18 mouse cellular contexts compared by ENCODE assay signal in genomic region chr11:117646786-117647185, GRCm38 (mm10). TPM values are rescaled to one million over a fixed set of nuclear protein-coding genes. Genes with fewer than 3 reads are reported as not detected.
DNase-seq lines count a peak whose midpoint lies in the region; ATAC-seq and TF ChIP-seq lines count a peak whose summit lies in the region.
"Had no signal": no experiment of that assay in that cellular context is flagged by ENCODE, and none has a peak within 500 bp of the region (broad histone marks: within the 10 kb centered on the region; RNA-seq: fewer than 3 reads in every experiment).

No protein-coding gene starts in this region.

- no peaks in the 10 kb centered on the region for H3K36me3 ChIP-seq in stomach, postnatal 0 days (ENCODE audit: control insufficient read depth, insufficient read depth, low read length)
- H3K36me3 ChIP-seq: embryonic facial prominence, embryonic 13.5 days; hindbrain, embryonic 15.5 days; limb, embryonic 13.5 days; liver, embryonic 15.5 days; midbrain, embryonic 15.5 days had no signal

- H3K4me1 ChIP-seq in stomach, postnatal 0 days (replicated peaks; ENCODE audit: control insufficient read depth, insufficient read depth) = no peaks in the 10 kb centered on the region
- H3K4me1 ChIP-seq: embryonic facial prominence, embryonic 13.5 days; liver, embryonic 15.5 days; midbrain, embryonic 15.5 days had no signal

- ATAC-seq in stomach, postnatal 0 days (ENCODE audit: low FRiP score, low TSS enrichment) = no peak
- ATAC-seq: CD4-positive, CD25-positive, alpha-beta regulatory T cell, adult 4 months; midbrain, embryonic 15.5 days had no signal

- TF ChIP-seq CTCF in gastrocnemius, adult 2 months (IDR thresholded peaks at IDR 0.05) = no peak
- no peak for TF ChIP-seq CTCF in stomach, postnatal 0 days (IDR thresholded peaks at IDR 0.05; ENCODE audit: low read depth)

- H3K4me3 ChIP-seq in gastrocnemius, adult 2 months = no peak overlapping the region
- no peak overlapping the region for H3K4me3 ChIP-seq in stomach, postnatal 0 days (ENCODE audit: low read depth, low read length)
- H3K4me3 ChIP-seq: embryonic facial prominence, embryonic 13.5 days; hindbrain, embryonic 15.5 days; limb, embryonic 13.5 days; liver, embryonic 15.5 days; midbrain, embryonic 15.5 days had no signal

- H3K9me3 ChIP-seq in stomach, postnatal 0 days (ENCODE audit: control insufficient read depth, low read length) = no peaks in the 10 kb centered on the region
- H3K9me3 ChIP-seq: embryonic facial prominence, embryonic 13.5 days; hindbrain, embryonic 15.5 days; limb, embryonic 13.5 days; liver, embryonic 15.5 days; midbrain, embryonic 15.5 days had no signal

- no peak for TF ChIP-seq EP300 in stomach, postnatal 0 days (optimal IDR thresholded peaks at IDR 0.05)

- H3K27me3 ChIP-seq in stomach, postnatal 0 days (ENCODE audit: control insufficient read depth, insufficient read depth, low read length) = no peaks in the 10 kb centered on the region
- H3K27me3 ChIP-seq: embryonic facial prominence, embryonic 13.5 days; hindbrain, embryonic 15.5 days; midbrain, embryonic 15.5 days had no signal

- H3K4me2 ChIP-seq in stomach, postnatal 0 days (replicated peaks; ENCODE audit: low read depth) = no peak overlapping the region
- H3K4me2 ChIP-seq: embryonic facial prominence, embryonic 13.5 days; hindbrain, embryonic 15.5 days; limb, embryonic 13.5 days; liver, embryonic 15.5 days; midbrain, embryonic 15.5 days had no signal

- H3K27ac ChIP-seq in gastrocnemius, adult 2 months = peak overlapping the region; percentile 92
- no peak overlapping the region for H3K27ac ChIP-seq in stomach, postnatal 0 days (replicated peaks)
- H3K27ac ChIP-seq: embryonic facial prominence, embryonic 13.5 days; hindbrain, embryonic 15.5 days; limb, embryonic 13.5 days; liver, embryonic 15.5 days; midbrain, embryonic 15.5 days had no signal

- H3K9ac ChIP-seq in stomach, postnatal 0 days (ENCODE audit: low read length) = no peak overlapping the region
- H3K9ac ChIP-seq: embryonic facial prominence, embryonic 13.5 days; hindbrain, embryonic 15.5 days; limb, embryonic 13.5 days; liver, embryonic 15.5 days; midbrain, embryonic 15.5 days had no signal

- WGBS in stomach, postnatal 0 days = 55% methylated on average over 4 of the region's 4 CpGs

- DNase-seq in left cerebral cortex, postnatal 4 days = peak; percentile 34
- no peak for DNase-seq in left cerebral cortex, adult 11 months (ENCODE audit: low spot score)
- DNase-seq in gastrocnemius, adult 2 months = peak; percentile 93
- DNase-seq in gastrocnemius, postnatal 36 days = peak; percentile 43 to 71
- DNase-seq in heart, postnatal 14 days = peak; percentile 46 to 55
- no peak for DNase-seq in embryo, embryonic 9.5 days (ENCODE audit: extremely low spot score)
- DNase-seq in frontal cortex, postnatal 36 days (ENCODE audit: low spot score in 2 of 2) = no peak
- DNase-seq in stomach, postnatal 0 days (ENCODE audit: low spot score) = no peak
- DNase-seq: cerebellum, postnatal 36 days; kidney, adult 18-20 months; right cerebral cortex, postnatal 25 days; thymus, postnatal 4 days had no signal

- intact Hi-C loops in left cerebral cortex, postnatal 4 days (cut with DNase I) = no loop called here
- intact Hi-C loops in gastrocnemius, adult 2 months (cut with DNase I) = loop anchor here (5.0 kb wide), 1 partner anchor 104 kb away; no protein-coding TSS in a partner anchor
- intact Hi-C loops in gastrocnemius, postnatal 36 days (cut with DNase I) = no loop called here
- intact Hi-C loops in heart, postnatal 14 days (cut with DNase I) = no loop called here

RNA-seq across cellular contexts. Expression of gene Tnrc6c, which starts 7.3 kb away (rescaled TPM):
- 10 to 100 TPM; 89.8 to 90.7 TPM for total RNA-seq in left cerebral cortex, postnatal 4 days (2021)
- 10 to 100 TPM; 18.5 to 24.8 TPM for total RNA-seq in gastrocnemius, adult 2 months (2021)
- total RNA-seq in gastrocnemius, postnatal 36 days (2021) = 10 to 100 TPM; 15.0 to 19.6 TPM
- 10 to 100 TPM; 36.2 to 36.5 TPM for total RNA-seq in heart, postnatal 14 days (2021)
- polyA plus RNA-seq in stomach, postnatal 0 days (2015; fragmentation: Nextera tagmentation; extraction: Ambion mirVana) = 6.0 and 6.1 TPM in 2 replicates

Comparison
In these comparisons a context has a peak if more than half of its experiments do, and no peak if none do; other contexts are left out.
1. DNase-seq: peak in left cerebral cortex, postnatal 4 days (single experiment), gastrocnemius, adult 2 months (single experiment), gastrocnemius, postnatal 36 days (2 of 2) and heart, postnatal 14 days (2 of 2); none in left cerebral cortex, adult 11 months (single experiment), embryo, embryonic 9.5 days (single experiment), frontal cortex, postnatal 36 days (0 of 2) and stomach, postnatal 0 days (single experiment).